Mouse (Mus musculus): ENCODE measurements around the gene Tbc1d10a.
A peak's percentile ranks its signal among the peaks of the same experiment; 100 is the strongest.

Gene Tbc1d10a

GRCm38 (mm10) chr11:4240151-4240550 lies 53.6 kb downstream of the Tbc1d10a start:
- no peak for DNase-seq

GRCm38 (mm10) chr11:4241180-4241579 lies 54.6 kb downstream of the Tbc1d10a start:
- no peak for DNase-seq

- DNase-seq: no peak
Observed at GRCm38 (mm10) chr11:4246126-4246525, 59.5 kb downstream of the Tbc1d10a start.

- no peak for DNase-seq
Observed at GRCm38 (mm10) chr11:4246623-4247022, 60.0 kb downstream of the Tbc1d10a start.

- no peak for DNase-seq
Observed at GRCm38 (mm10) chr11:4247201-4247959, 60.8 kb downstream of the Tbc1d10a start.

GRCm38 (mm10) chr11:4249151-4249550 lies 62.6 kb downstream of the Tbc1d10a start:
- no peak for DNase-seq

- DNase-seq: no peak
Observed at GRCm38 (mm10) chr11:4250290-4250689, 63.7 kb downstream of the Tbc1d10a start.

- no peak for DNase-seq
Observed at GRCm38 (mm10) chr11:4251376-4251775, 64.8 kb downstream of the Tbc1d10a start.

GRCm38 (mm10) chr11:4252886-4253285 lies 66.3 kb downstream of the Tbc1d10a start:
- DNase-seq: no peak

- no peak for DNase-seq
Observed at GRCm38 (mm10) chr11:4256846-4257607, 70.4 kb downstream of the Tbc1d10a start, which contains the start of gene Lif. Gene Lif, plus strand, starts transcription at chr11:4257557.

GRCm38 (mm10) chr11:4257756-4258155 lies 71.2 kb downstream of the Tbc1d10a start:
- no peak for DNase-seq

GRCm38 (mm10) chr11:4258657-4259082 lies 72.1 kb downstream of the Tbc1d10a start:
- DNase-seq: peak; percentile 85

- peak; percentile 67 for DNase-seq
Observed at GRCm38 (mm10) chr11:4260463-4261187, 74.0 kb downstream of the Tbc1d10a start.

GRCm38 (mm10) chr11:4261188-4261494 lies 74.6 kb downstream of the Tbc1d10a start:
- peak; percentile 78 for DNase-seq

GRCm38 (mm10) chr11:4261969-4262368 lies 75.4 kb downstream of the Tbc1d10a start:
- DNase-seq: peak; percentile 52

- DNase-seq: no peak
Observed at GRCm38 (mm10) chr11:4262847-4263246, 76.3 kb downstream of the Tbc1d10a start.

GRCm38 (mm10) chr11:4263296-4263695 lies 76.7 kb downstream of the Tbc1d10a start:
- DNase-seq: no peak

- peak; percentile 45 for DNase-seq
Observed at GRCm38 (mm10) chr11:4264066-4264465, 77.5 kb downstream of the Tbc1d10a start.

Data from lung, postnatal 14 days (tissue).